Mouse (Mus musculus) C2C12 (cell line): ENCODE measurements around the gene Sf1. TPM values are rescaled to one million over a fixed set of nuclear protein-coding genes. Genes with fewer than 3 reads are reported as not detected.
A peak's percentile ranks its signal among the peaks of the same experiment; 100 is the strongest.

Experiments
- H3K27me3 ChIP-seq: one replicate; pipeline ENCODE4 v1.6.1; 2011; ENCODE audit not compliant: control insufficient read depth, insufficient read depth, insufficient read length
- H3K36me3 ChIP-seq: one replicate; pipeline ENCODE4 v1.6.1; 2011; ENCODE audit not compliant: control insufficient read depth, insufficient read depth
- H3K4me3 ChIP-seq: one replicate; pipeline ENCODE4 v1.5.1; 2011; ENCODE audit warnings: mild to moderate bottlenecking, control low read depth; ENCODE audit not compliant: poor library complexity, insufficient read depth, severe bottlenecking
- H3K79me2 ChIP-seq: one replicate; pipeline ENCODE4 v1.6.1; 2011; ENCODE audit not compliant: control insufficient read depth, insufficient read depth
- H3K79me3 ChIP-seq: one replicate; pipeline ENCODE4 v1.6.1; 2011; ENCODE audit warnings: low read depth, control low read depth
- H3ac ChIP-seq: one replicate; pipeline ENCODE3; 2011; ENCODE audit warnings: low read depth; ENCODE audit not compliant: control insufficient read depth, insufficient read length
- CEBPB ChIP-seq: IDR thresholded peaks from one replicate; pipeline ENCODE4 v1.6.1; 2011; ENCODE audit warnings: low read depth, mild to moderate bottlenecking, control low read depth, moderate library complexity
- CTCF ChIP-seq: IDR thresholded peaks from one replicate; pipeline ENCODE4 v1.5.1; 2011; ENCODE audit not compliant: control insufficient read depth, insufficient read depth, insufficient read length
- FOSL1 ChIP-seq: IDR thresholded peaks from one replicate; pipeline ENCODE4 v1.8.0; 2011; ENCODE audit warnings: mild to moderate bottlenecking, low read length; ENCODE audit not compliant: poor library complexity, insufficient read depth, severe bottlenecking
- MAX ChIP-seq: IDR thresholded peaks from one replicate; pipeline ENCODE4 v1.6.1; 2011; ENCODE audit warnings: mild to moderate bottlenecking, control low read depth
- MYOD1 ChIP-seq: IDR thresholded peaks from one replicate; pipeline ENCODE4 v1.6.1; 2011; ENCODE audit warnings: low read depth; ENCODE audit not compliant: control insufficient read depth, insufficient read length
- USF1 ChIP-seq: IDR thresholded peaks from one replicate; pipeline ENCODE4 v1.6.1; 2011; ENCODE audit warnings: low read depth, mild to moderate bottlenecking, control low read depth, moderate library complexity
- microRNA-seq: library from miRNA; unstranded; fragments of <30 nt; microRNA quantifications from one replicate; pipeline ENCODE4, GENCODE M21; 2019; ENCODE audit warnings: borderline microRNAs expressed
- polyA plus RNA-seq: library from polyadenylated mRNA; unstranded; fragments of >200 nt; fragmentation: generic; extraction: Trizol; gene quantifications from one replicate; pipeline ENCODE4 v1.2.1, GENCODE M21; 2012; ENCODE audit warnings: missing spikeins

Gene Sf1
- polyA plus RNA-seq, 1 experiment: 138 TPM

- H3K4me3 ChIP-seq: no peak overlapping the region
- no peaks in the 10 kb centered on the region for H3K36me3 ChIP-seq
- H3K27me3 ChIP-seq: peaks cover 76% of the 10 kb centered on the region
- H3ac ChIP-seq: no peak overlapping the region
- TF ChIP-seq CEBPB (no peak), FOSL1 (no peak), USF1 (no peak), MYOD1 (no peak), CTCF (no peak), MAX (no peak)
- H3K79me2 ChIP-seq: no peaks in the 10 kb centered on the region
- H3K79me3 ChIP-seq: no peaks in the 10 kb centered on the region
These were observed 63.4 kb downstream of the Sf1 start for GRCm38 (mm10) chr19:6426703-6427500.

Small RNAs within 50 kb of the gene (microRNA-seq; reads per million reads assigned to microRNA genes)
- gene Mir6989: 0.48 reads per million, percentile 8 among the genes with 10 or more reads in this experiment

Other genes starting within 250 kb of the Sf1 start
- gene Sac3d1, start 245.0 kb upstream of the Sf1 start, polyA plus RNA-seq: 44.7 TPM
- 22.7 TPM for gene Snx15, start 235.4 kb upstream of the Sf1 start, polyA plus RNA-seq
- gene Batf2, start 222.7 kb upstream of the Sf1 start, polyA plus RNA-seq: 0.04 TPM
- gene Arl2, start 222.1 kb upstream of the Sf1 start, polyA plus RNA-seq: 78.3 TPM
- not detected for gene Majin, start 179.3 kb upstream of the Sf1 start, polyA plus RNA-seq
- gene Gpha2, start 137.3 kb upstream of the Sf1 start, polyA plus RNA-seq: 0.13 TPM
- gene Ppp2r5b, start 127.8 kb upstream of the Sf1 start, polyA plus RNA-seq: 25.3 TPM
- 10.3 TPM for gene Atg2a, start 122.0 kb upstream of the Sf1 start, polyA plus RNA-seq
- 219 TPM for gene Ehd1, start 87.0 kb upstream of the Sf1 start, polyA plus RNA-seq
- gene Cdc42bpg, start 57.2 kb upstream of the Sf1 start, polyA plus RNA-seq: 7.2 TPM
- 51.0 TPM for gene Men1, start 28.7 kb upstream of the Sf1 start, polyA plus RNA-seq
- 10.2 TPM for gene Map4k2, start 22.6 kb upstream of the Sf1 start, polyA plus RNA-seq
- 1.2 TPM for gene Pygm, start 20.7 kb downstream of the Sf1 start, polyA plus RNA-seq
- 0.71 TPM for gene Rasgrp2, start 35.6 kb downstream of the Sf1 start, polyA plus RNA-seq
- gene Nrxn2, start 55.0 kb downstream of the Sf1 start, polyA plus RNA-seq: 0.09 TPM
- not detected for gene Slc22a12, start 179.3 kb downstream of the Sf1 start, polyA plus RNA-seq